27 mouse cellular contexts compared by ENCODE assay signal in genomic region chr1:133161559-133161958, GRCm38 (mm10). TPM values are rescaled to one million over a fixed set of nuclear protein-coding genes. Genes with fewer than 3 reads are reported as not detected.
DNase-seq lines count a peak whose midpoint lies in the region; ATAC-seq and TF ChIP-seq lines count a peak whose summit lies in the region.
"Had no signal": no experiment of that assay in that cellular context is flagged by ENCODE, and none has a peak within 500 bp of the region (broad histone marks: within the 10 kb centered on the region; RNA-seq: fewer than 3 reads in every experiment).

No protein-coding gene starts in this region.

- TF ChIP-seq POLR2A in small intestine, adult 2 months (IDR thresholded peaks at IDR 0.05; ENCODE audit: low read depth, low read length) = no peak

- no peaks in the 10 kb centered on the region for H3K36me3 ChIP-seq in midbrain, embryonic 11.5 days (ENCODE audit: control insufficient read depth, insufficient read depth, low read length)
- no peaks in the 10 kb centered on the region for H3K36me3 ChIP-seq in midbrain, embryonic 16.5 days (ENCODE audit: control insufficient read depth, insufficient read depth, low read length)
- H3K36me3 ChIP-seq in kidney, embryonic 15.5 days = no peaks in the 10 kb centered on the region
- no peaks in the 10 kb centered on the region for H3K36me3 ChIP-seq in small intestine, adult 2 months (ENCODE audit: control insufficient read depth, insufficient read depth, low read length)
- no peaks in the 10 kb centered on the region for H3K36me3 ChIP-seq in neural tube, embryonic 15.5 days
- H3K36me3 ChIP-seq in hindbrain, embryonic 11.5 days (ENCODE audit: control insufficient read depth, insufficient read depth, low read length) = no peaks in the 10 kb centered on the region
- H3K36me3 ChIP-seq: forebrain, embryonic 15.5 days; G1E; limb, embryonic 13.5 days; liver, embryonic 12.5 days; midbrain, embryonic 10.5 days had no signal

- no peak overlapping the region for H3K4me2 ChIP-seq in midbrain, embryonic 11.5 days
- no peak overlapping the region for H3K4me2 ChIP-seq in midbrain, embryonic 16.5 days (ENCODE audit: low read length)
- no peak overlapping the region for H3K4me2 ChIP-seq in kidney, embryonic 15.5 days
- H3K4me2 ChIP-seq in neural tube, embryonic 15.5 days = no peak overlapping the region
- no peak overlapping the region for H3K4me2 ChIP-seq in hindbrain, embryonic 11.5 days (replicated peaks; ENCODE audit: low read depth, low read length)
- H3K4me2 ChIP-seq: forebrain, embryonic 15.5 days; heart, embryonic 11.5 days; limb, embryonic 13.5 days; liver, embryonic 12.5 days had no signal

- peak; percentile 56 for DNase-seq in midbrain, embryonic 11.5 days (ENCODE audit: low spot score, missing footprints)
- DNase-seq in adrenal gland, adult 18-20 months (ENCODE audit: low spot score in 2 of 2) = no peak
- DNase-seq in hindbrain, embryonic 11.5 days (ENCODE audit: low spot score) = no peak
- DNase-seq: adrenal gland, postnatal 10 days; B cell, adult 2 months; cerebellum, adult 2 months; cerebellum, postnatal 36 days; embryo, embryonic 11 days; gastrocnemius, postnatal 14 days; heart, adult 11 months; lung, adult 18-20 months; lung, postnatal 10 days; right cerebral cortex, postnatal 14 days; spleen, adult 18-20 months had no signal

- WGBS in midbrain, embryonic 11.5 days = 59% methylated on average over 4 of the region's 4 CpGs
- WGBS in midbrain, embryonic 16.5 days = 58% methylated on average over 4 of the region's 4 CpGs
- WGBS in kidney, embryonic 15.5 days = 59% methylated on average over 4 of the region's 4 CpGs
- whole genome bisulfite sequencing in small intestine, adult 2 months = 31% methylated on average over 4 of the region's 4 CpGs
- 63% methylated on average over 4 of the region's 4 CpGs for WGBS in neural tube, embryonic 15.5 days
- 68% methylated on average over 4 of the region's 4 CpGs for WGBS in hindbrain, embryonic 11.5 days

- H3K9me3 ChIP-seq in midbrain, embryonic 11.5 days (ENCODE audit: control insufficient read depth, low read length) = no peaks in the 10 kb centered on the region
- no peaks in the 10 kb centered on the region for H3K9me3 ChIP-seq in midbrain, embryonic 16.5 days (replicated peaks; ENCODE audit: control insufficient read depth, low read length, poor library complexity, severe bottlenecking)
- H3K9me3 ChIP-seq in kidney, embryonic 15.5 days (replicated peaks) = no peaks in the 10 kb centered on the region
- H3K9me3 ChIP-seq in neural tube, embryonic 15.5 days (replicated peaks) = no peaks in the 10 kb centered on the region
- no peaks in the 10 kb centered on the region for H3K9me3 ChIP-seq in hindbrain, embryonic 11.5 days (ENCODE audit: control insufficient read depth, low read length)
- H3K9me3 ChIP-seq: forebrain, embryonic 15.5 days; G1E; limb, embryonic 13.5 days; liver, embryonic 12.5 days; midbrain, embryonic 10.5 days had no signal

- no peak overlapping the region for H3K27ac ChIP-seq in midbrain, embryonic 11.5 days (ENCODE audit: low read depth, low read length)
- H3K27ac ChIP-seq in midbrain, embryonic 16.5 days (ENCODE audit: low read length) = no peak overlapping the region
- H3K27ac ChIP-seq in kidney, embryonic 15.5 days = peak overlapping the region; percentile 41; the same call in 1 of the 2 replicates
- peak overlapping the region; percentile 78 for H3K27ac ChIP-seq in small intestine, adult 2 months (ENCODE audit: insufficient read depth, low read depth, low read length)
- no peak overlapping the region for H3K27ac ChIP-seq in neural tube, embryonic 15.5 days (replicated peaks)
- H3K27ac ChIP-seq in hindbrain, embryonic 11.5 days (ENCODE audit: low read depth, low read length) = no peak overlapping the region
- H3K27ac ChIP-seq: forebrain, embryonic 15.5 days; hindbrain, postnatal 0 days; kidney, postnatal 0 days; limb, embryonic 13.5 days; liver, embryonic 12.5 days; midbrain, embryonic 10.5 days had no signal

- H3K9ac ChIP-seq in midbrain, embryonic 11.5 days (ENCODE audit: low read length) = no peak overlapping the region
- H3K9ac ChIP-seq in midbrain, embryonic 16.5 days (ENCODE audit: low read depth, low read length) = no peak overlapping the region
- no peak overlapping the region for H3K9ac ChIP-seq in kidney, embryonic 15.5 days
- no peak overlapping the region for H3K9ac ChIP-seq in neural tube, embryonic 15.5 days (replicated peaks)
- no peak overlapping the region for H3K9ac ChIP-seq in hindbrain, embryonic 11.5 days (ENCODE audit: low read depth, low read length)
- H3K9ac ChIP-seq: forebrain, embryonic 15.5 days; limb, embryonic 13.5 days; liver, embryonic 12.5 days had no signal

- H3K27me3 ChIP-seq in midbrain, embryonic 11.5 days (ENCODE audit: control insufficient read depth, insufficient read depth, low read length) = peaks cover 24% of the 10 kb centered on the region
- H3K27me3 ChIP-seq in midbrain, embryonic 16.5 days (ENCODE audit: control insufficient read depth, insufficient read depth, low read depth, low read length) = peaks cover 21% of the 10 kb centered on the region
- H3K27me3 ChIP-seq in kidney, embryonic 15.5 days = peaks cover 64% of the 10 kb centered on the region
- H3K27me3 ChIP-seq in small intestine, adult 2 months (ENCODE audit: control insufficient read depth, insufficient read depth, low read length) = peaks cover 11% of the 10 kb centered on the region; the same call in 1 of the 2 replicates
- H3K27me3 ChIP-seq in neural tube, embryonic 15.5 days (replicated peaks) = peaks cover 50% of the 10 kb centered on the region
- peaks cover 33% of the 10 kb centered on the region for H3K27me3 ChIP-seq in hindbrain, embryonic 11.5 days (ENCODE audit: control insufficient read depth, insufficient read depth, low read length)

- no peak for ATAC-seq in midbrain, embryonic 11.5 days (ENCODE audit: low FRiP score)
- no peak for ATAC-seq in midbrain, embryonic 16.5 days
- ATAC-seq in kidney, embryonic 15.5 days (replicated peaks; ENCODE audit: low FRiP score) = no peak
- ATAC-seq in neural tube, embryonic 15.5 days (ENCODE audit: low FRiP score) = no peak
- ATAC-seq in hindbrain, embryonic 11.5 days (ENCODE audit: low FRiP score) = no peak
- ATAC-seq: forebrain, embryonic 15.5 days; hindbrain, postnatal 0 days; liver, embryonic 12.5 days had no signal

- no peak overlapping the region for H3K4me3 ChIP-seq in midbrain, embryonic 11.5 days (ENCODE audit: low read depth, low read length)
- H3K4me3 ChIP-seq in midbrain, embryonic 16.5 days (ENCODE audit: low read depth, low read length) = no peak overlapping the region
- H3K4me3 ChIP-seq in kidney, embryonic 15.5 days (replicated peaks) = no peak overlapping the region
- no peak overlapping the region for H3K4me3 ChIP-seq in small intestine, adult 2 months (ENCODE audit: low read depth, low read length)
- H3K4me3 ChIP-seq in neural tube, embryonic 15.5 days (replicated peaks) = no peak overlapping the region
- H3K4me3 ChIP-seq in hindbrain, embryonic 11.5 days (ENCODE audit: low read depth, low read length) = no peak overlapping the region
- H3K4me3 ChIP-seq: forebrain, embryonic 15.5 days; limb, embryonic 13.5 days; liver, embryonic 12.5 days; midbrain, embryonic 10.5 days had no signal

- peaks cover 2% of the 10 kb centered on the region; the same call in 1 of the 2 replicates for H3K4me1 ChIP-seq in midbrain, embryonic 11.5 days (ENCODE audit: control insufficient read depth, insufficient read depth, low read length)
- H3K4me1 ChIP-seq in midbrain, embryonic 16.5 days (ENCODE audit: control insufficient read depth, insufficient read depth, low read length) = peaks cover 13% of the 10 kb centered on the region
- peaks cover 30% of the 10 kb centered on the region for H3K4me1 ChIP-seq in kidney, embryonic 15.5 days
- peaks cover 23% of the 10 kb centered on the region; the same call in 1 of the 2 replicates for H3K4me1 ChIP-seq in small intestine, adult 2 months (ENCODE audit: control insufficient read depth, insufficient read depth, insufficient read length, low read length)
- H3K4me1 ChIP-seq in neural tube, embryonic 15.5 days = peaks cover 30% of the 10 kb centered on the region
- H3K4me1 ChIP-seq in hindbrain, embryonic 11.5 days (replicated peaks; ENCODE audit: control insufficient read depth, insufficient read depth, low read length) = peaks cover 3% of the 10 kb centered on the region

- no peak for TF ChIP-seq CTCF in small intestine, adult 2 months (IDR thresholded peaks at IDR 0.05; ENCODE audit: extremely low read depth, insufficient read length, insufficient replicate concordance, low read depth, low read length)

RNA-seq across cellular contexts. Expression of gene Plekha6, which starts 2.5 kb away (rescaled TPM):
- polyA plus RNA-seq in midbrain, embryonic 11.5 days (2014; fragmentation: Nextera tagmentation; extraction: Ambion mirVana) = 15.7 and 17.0 TPM in 2 replicates
- polyA plus RNA-seq in midbrain, embryonic 16.5 days (2015; fragmentation: Nextera tagmentation; extraction: Ambion mirVana) = 17.3 and 22.2 TPM in 2 replicates
- polyA plus RNA-seq in kidney, embryonic 15.5 days (2015; fragmentation: Nextera tagmentation; extraction: Ambion mirVana) = 6.9 and 8.4 TPM in 2 replicates
- 37.1 and 104 TPM in 2 replicates for polyA plus RNA-seq in small intestine, adult 2 months (2012; rRNA removed)
- 17.1 and 20.5 TPM in 2 replicates for polyA plus RNA-seq in neural tube, embryonic 15.5 days (2015; fragmentation: Nextera tagmentation; extraction: Ambion mirVana)
- 10 to 100 TPM in 1 of 2 experiments, 1 to 10 TPM in 1; 9.0 to 17.9 TPM for total RNA-seq in adrenal gland, adult 18-20 months (2021)
- polyA plus RNA-seq in hindbrain, embryonic 11.5 days (2014; fragmentation: Nextera tagmentation; extraction: Ambion mirVana) = 14.6 and 22.1 TPM in 2 replicates
- total RNA-seq: CH12.LX had no signal

RNA-seq across cellular contexts. Expression of gene Ppp1r15b, which starts 30.6 kb away (rescaled TPM):
- polyA plus RNA-seq in midbrain, embryonic 11.5 days (2014; fragmentation: Nextera tagmentation; extraction: Ambion mirVana) = 49.5 and 53.0 TPM in 2 replicates
- 27.7 and 30.7 TPM in 2 replicates for polyA plus RNA-seq in midbrain, embryonic 16.5 days (2015; fragmentation: Nextera tagmentation; extraction: Ambion mirVana)
- polyA plus RNA-seq in kidney, embryonic 15.5 days (2015; fragmentation: Nextera tagmentation; extraction: Ambion mirVana) = 42.1 and 42.2 TPM in 2 replicates
- 26.7 and 43.3 TPM in 2 replicates for polyA plus RNA-seq in small intestine, adult 2 months (2012; rRNA removed)
- polyA plus RNA-seq in neural tube, embryonic 15.5 days (2015; fragmentation: Nextera tagmentation; extraction: Ambion mirVana) = 23.4 and 25.4 TPM in 2 replicates
- 100 to 1,000 TPM in 1 of 2 experiments, 10 to 100 TPM in 1; 95.7 to 103 TPM for total RNA-seq in adrenal gland, adult 18-20 months (2021)
- polyA plus RNA-seq in hindbrain, embryonic 11.5 days (2014; fragmentation: Nextera tagmentation; extraction: Ambion mirVana) = 37.8 and 48.7 TPM in 2 replicates

Comparison
In these comparisons a context has a peak if more than half of its experiments do, and no peak if none do; other contexts are left out.
1. H3K27ac ChIP-seq: peak in kidney, embryonic 15.5 days (single experiment) and small intestine, adult 2 months (single experiment); none in midbrain, embryonic 11.5 days (single experiment), midbrain, embryonic 16.5 days (single experiment), neural tube, embryonic 15.5 days (single experiment) and hindbrain, embryonic 11.5 days (single experiment).